Mouse (Mus musculus): ENCODE results near the gene Tlr13. TPM values are rescaled to one million over a fixed set of nuclear protein-coding genes. Genes with fewer than 3 reads are reported as not detected.

The Tlr13 gene
- polyA plus RNA-seq (2012; rRNA removed) = 0.78 and 1.3 TPM in 2 replicates

DNA sequence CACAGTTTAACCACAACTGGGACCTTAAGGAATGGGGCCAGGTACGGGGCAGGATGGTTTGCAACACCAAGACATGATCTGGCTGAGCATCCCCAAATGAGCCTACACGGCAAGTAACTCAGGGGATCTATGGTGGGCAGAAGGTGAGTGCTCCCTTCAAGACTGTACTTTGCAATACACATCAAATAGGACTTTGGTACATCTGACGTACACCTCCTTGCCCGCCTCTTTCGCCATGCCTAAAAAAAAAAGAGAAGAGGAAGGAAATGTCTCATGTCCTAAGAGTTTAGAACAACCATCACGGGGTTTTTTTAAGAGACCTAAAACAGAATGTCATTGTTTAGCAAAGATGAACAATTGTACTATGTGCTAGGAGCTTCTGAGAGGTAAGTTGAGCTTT, at the start of gene Tlr13:
Gene Tlr13, plus strand, starts transcription at position 269 of the 400 bp plus-strand sequence.
- DNase-seq (ENCODE audit: extremely low spot score in 1 of 2, low spot score in 1 of 2) = no peak

GRCm38 (mm10) chrX:106105464-106105863, 37.5 kb upstream of the Tlr13 start:
- DNase-seq (ENCODE audit: extremely low spot score in 1 of 2, low spot score in 1 of 2) = peak in 1 of 2 experiments; percentile 20

DNA sequence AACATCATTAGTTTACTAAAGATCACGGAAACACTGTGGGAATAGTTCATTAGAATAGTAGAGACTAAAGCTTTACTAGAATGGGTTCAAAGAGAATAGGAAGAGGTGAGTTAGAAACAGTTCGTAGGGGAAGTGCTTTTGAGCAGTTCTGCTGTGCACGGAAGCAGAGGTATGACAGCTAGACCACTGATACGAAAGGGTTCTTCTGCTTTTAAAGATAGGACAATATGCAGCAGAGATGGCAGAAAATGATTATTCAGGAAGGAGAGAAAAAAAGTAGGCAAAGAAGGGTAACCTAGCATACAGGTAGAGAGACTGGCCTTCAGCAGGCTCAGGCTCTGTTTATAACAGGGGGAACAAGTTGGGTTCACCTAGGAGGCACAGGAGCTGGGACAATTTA, 29.1 kb upstream of the Tlr13 start:
- no peak for DNase-seq (ENCODE audit: extremely low spot score in 1 of 2, low spot score in 1 of 2)

GRCm38 (mm10) chrX:106114674-106115073, 28.3 kb upstream of the Tlr13 start:
- no peak for DNase-seq (ENCODE audit: extremely low spot score in 1 of 2, low spot score in 1 of 2)

- no peak for DNase-seq (ENCODE audit: extremely low spot score in 1 of 2, low spot score in 1 of 2)
Measured at GRCm38 (mm10) chrX:106122823-106123222, 20.2 kb upstream of the Tlr13 start.

- no peak for DNase-seq (ENCODE audit: extremely low spot score in 1 of 2, low spot score in 1 of 2)
Measured at GRCm38 (mm10) chrX:106128283-106128682, 14.7 kb upstream of the Tlr13 start.

GRCm38 (mm10) chrX:106129877-106130276, 13.1 kb upstream of the Tlr13 start:
- no peak for DNase-seq (ENCODE audit: extremely low spot score in 1 of 2, low spot score in 1 of 2)

- no peak for DNase-seq (ENCODE audit: extremely low spot score in 1 of 2, low spot score in 1 of 2)
Measured at GRCm38 (mm10) chrX:106134916-106135315, 8.1 kb upstream of the Tlr13 start.

DNA sequence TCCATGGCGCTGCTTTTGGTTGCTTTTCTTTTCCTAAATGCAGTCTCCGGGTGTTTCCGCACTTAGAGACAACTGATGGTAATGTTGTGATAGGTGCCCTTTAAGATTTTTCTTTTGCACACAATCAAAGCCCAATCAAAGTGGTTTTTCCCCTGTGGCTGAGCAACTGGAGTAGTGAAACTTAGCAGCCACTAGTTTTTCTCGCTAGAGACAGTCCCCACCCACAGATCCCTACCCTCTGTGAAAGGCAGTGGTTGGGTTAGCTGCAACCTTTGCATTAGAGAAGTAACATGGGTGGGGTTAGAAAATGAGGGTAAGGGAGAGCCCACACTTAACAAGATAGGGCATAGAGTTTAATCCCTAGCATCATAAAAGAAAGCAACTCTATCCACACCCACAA, 7.5 kb upstream of the Tlr13 start:
- no peak for DNase-seq (ENCODE audit: extremely low spot score in 1 of 2, low spot score in 1 of 2)

GRCm38 (mm10) chrX:106135916-106136575, 7.0 kb upstream of the Tlr13 start:
- DNase-seq (ENCODE audit: extremely low spot score in 1 of 2, low spot score in 1 of 2) = no peak

- DNase-seq (ENCODE audit: extremely low spot score in 1 of 2, low spot score in 1 of 2) = peak in 1 of 2 experiments; percentile 12
Measured at GRCm38 (mm10) chrX:106139309-106140070, 3.5 kb upstream of the Tlr13 start.

DNA sequence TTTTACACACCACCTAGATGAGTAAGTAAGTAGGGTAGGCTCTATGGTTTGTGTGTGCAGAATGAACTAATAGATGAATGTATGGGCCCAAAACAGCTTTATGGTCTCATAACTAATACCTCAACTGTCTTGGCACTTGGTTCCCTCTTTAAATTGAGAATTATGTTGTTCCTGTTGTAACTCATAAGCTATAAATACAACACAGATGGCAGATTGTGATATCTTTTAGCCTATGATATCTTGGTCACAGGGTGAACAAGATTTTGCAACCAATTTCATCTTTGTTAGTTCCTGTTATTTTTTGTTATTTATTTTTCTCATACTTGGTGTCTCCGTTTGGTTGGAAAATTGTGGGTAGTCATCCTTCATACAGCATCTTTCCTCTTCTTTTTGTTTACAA, 5.2 kb downstream of the Tlr13 start:
- DNase-seq (ENCODE audit: extremely low spot score in 1 of 2, low spot score in 1 of 2) = no peak

GRCm38 (mm10) chrX:106149460-106149859, 6.5 kb downstream of the Tlr13 start:
- DNase-seq (ENCODE audit: extremely low spot score in 1 of 2, low spot score in 1 of 2) = no peak

GRCm38 (mm10) chrX:106154180-106154586, 11.2 kb downstream of the Tlr13 start:
- no peak for DNase-seq (ENCODE audit: extremely low spot score in 1 of 2, low spot score in 1 of 2)

DNA sequence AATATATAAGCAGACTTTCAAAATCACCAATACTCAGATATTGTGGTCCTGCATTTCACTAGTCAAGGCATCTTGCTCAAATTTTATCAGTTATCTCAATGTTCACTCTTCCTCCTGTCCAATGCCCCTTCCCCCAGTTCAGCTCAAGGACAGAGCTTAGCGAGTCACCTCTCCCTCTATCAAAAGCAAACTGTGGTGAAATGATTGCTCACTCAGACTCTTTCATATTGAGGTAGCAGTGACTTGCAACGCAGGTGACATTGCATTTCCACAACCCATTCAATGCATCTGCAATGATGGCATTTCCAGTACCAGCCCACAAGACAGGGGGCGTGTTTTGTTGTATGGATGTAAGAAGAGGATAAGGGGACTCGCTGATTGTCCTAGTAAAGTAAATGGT, 12.9 kb downstream of the Tlr13 start:
- no peak for DNase-seq (ENCODE audit: extremely low spot score in 1 of 2, low spot score in 1 of 2)

GRCm38 (mm10) chrX:106163995-106164394, 21.0 kb downstream of the Tlr13 start:
- no peak for DNase-seq (ENCODE audit: extremely low spot score in 1 of 2, low spot score in 1 of 2)

GRCm38 (mm10) chrX:106164555-106164954, 21.6 kb downstream of the Tlr13 start:
- DNase-seq (ENCODE audit: extremely low spot score in 1 of 2, low spot score in 1 of 2) = no peak

DNA sequence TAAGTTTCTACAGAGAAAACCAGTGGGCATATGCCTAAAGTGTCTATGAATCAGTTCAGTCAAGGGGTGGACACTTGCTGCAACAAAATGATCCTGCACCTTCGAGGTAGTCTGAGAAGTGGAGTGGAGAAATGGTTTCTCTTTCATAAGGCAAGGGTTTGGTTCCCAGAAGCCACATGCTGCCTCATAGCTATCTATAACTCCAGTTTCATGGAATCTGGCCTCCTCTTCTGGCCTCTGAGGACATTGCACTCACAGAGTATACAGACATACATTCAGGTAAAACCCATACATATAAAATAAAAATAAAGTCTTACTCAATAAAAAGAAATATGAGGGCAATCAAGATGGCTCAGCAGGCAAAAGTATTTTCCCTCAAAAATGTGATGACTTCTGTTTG, 22.1 kb downstream of the Tlr13 start:
- DNase-seq (ENCODE audit: extremely low spot score in 1 of 2, low spot score in 1 of 2) = no peak

DNA sequence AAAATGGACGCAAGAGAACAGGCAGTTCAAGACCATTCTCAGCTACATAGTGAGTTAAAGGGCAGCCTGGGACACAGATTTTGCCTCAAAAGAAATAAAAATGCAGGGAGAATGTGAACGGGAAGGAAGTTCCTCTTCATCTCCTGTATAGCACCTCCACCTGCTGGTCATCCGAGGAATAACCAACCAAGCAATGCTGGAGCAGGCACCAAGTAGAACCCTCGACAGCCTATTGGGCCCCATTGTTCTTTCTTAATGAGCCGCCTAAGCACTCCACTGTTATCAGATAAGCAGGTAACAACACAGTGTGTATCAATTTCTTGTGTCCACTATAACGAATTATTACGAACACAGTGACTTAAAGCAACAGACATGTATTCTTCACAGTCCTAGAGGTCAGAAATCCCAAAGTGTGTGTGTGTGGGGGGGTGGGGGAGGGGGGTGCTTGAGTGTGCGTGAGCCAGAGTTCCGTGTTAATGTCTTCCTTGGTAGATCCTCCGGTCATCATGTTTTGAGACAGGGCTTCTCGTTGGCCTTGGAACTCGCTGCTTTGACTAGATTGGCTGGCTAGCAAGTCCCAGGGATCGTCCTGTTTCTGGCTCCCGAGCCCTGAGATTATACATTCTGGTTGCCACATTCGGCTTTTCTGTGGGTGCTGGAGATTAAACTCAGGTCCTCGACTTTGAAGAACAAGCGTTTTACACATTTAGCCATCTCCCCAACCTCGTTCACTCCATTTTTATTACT, 28.3 kb downstream of the Tlr13 start:
- peak; percentile 38 to 88 for DNase-seq (ENCODE audit: extremely low spot score in 1 of 2, low spot score in 1 of 2)

DNA sequence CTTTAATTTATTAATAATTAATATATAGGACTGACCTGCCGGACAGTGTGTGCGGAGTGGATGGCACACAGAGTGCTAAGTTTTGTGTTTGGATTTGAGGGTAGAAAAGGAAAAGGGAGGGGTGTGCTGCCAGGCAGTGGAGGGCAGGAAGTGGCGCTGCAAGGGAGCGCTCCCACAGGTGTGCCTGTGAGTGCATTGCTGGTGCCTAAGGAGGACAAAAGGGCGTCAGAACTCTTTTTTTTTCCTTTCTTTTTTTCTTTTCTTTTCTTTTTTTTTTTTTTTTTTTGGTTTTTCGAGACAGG, 28.8 kb downstream of the Tlr13 start:
- DNase-seq (ENCODE audit: extremely low spot score in 1 of 2, low spot score in 1 of 2) = no peak

- DNase-seq (ENCODE audit: extremely low spot score in 1 of 2, low spot score in 1 of 2) = no peak
Measured at GRCm38 (mm10) chrX:106176331-106176730, 33.3 kb downstream of the Tlr13 start.

- DNase-seq (ENCODE audit: extremely low spot score in 1 of 2, low spot score in 1 of 2) = no peak
Measured at GRCm38 (mm10) chrX:106184279-106184678, 41.3 kb downstream of the Tlr13 start.

Measured in frontal cortex, adult 2 months (tissue).